Mouse (Mus musculus): ENCODE results near the gene C1qtnf7.

Gene C1qtnf7

DNA sequence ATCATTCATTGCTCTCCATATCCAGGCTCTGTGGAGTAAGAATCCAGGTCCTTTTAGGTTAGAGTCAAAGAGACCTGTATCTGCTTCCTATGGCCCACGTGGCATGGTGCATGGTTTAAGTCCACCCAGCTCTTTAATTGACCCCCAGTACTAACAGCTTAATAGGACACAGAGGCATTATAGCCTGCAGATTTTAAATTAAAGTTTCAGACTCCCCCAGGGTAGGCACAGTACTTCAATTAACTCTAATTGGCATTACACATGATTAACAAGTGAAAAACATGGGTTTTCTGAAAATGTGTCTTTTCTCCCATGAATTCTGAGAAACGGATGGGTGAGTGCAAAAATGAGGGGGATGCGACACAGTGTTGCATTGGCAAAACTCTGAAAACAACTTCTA, 92.7 kb downstream of the C1qtnf7 start:
- DNase-seq (ENCODE audit: low read depth, low spot score): no peak

DNA sequence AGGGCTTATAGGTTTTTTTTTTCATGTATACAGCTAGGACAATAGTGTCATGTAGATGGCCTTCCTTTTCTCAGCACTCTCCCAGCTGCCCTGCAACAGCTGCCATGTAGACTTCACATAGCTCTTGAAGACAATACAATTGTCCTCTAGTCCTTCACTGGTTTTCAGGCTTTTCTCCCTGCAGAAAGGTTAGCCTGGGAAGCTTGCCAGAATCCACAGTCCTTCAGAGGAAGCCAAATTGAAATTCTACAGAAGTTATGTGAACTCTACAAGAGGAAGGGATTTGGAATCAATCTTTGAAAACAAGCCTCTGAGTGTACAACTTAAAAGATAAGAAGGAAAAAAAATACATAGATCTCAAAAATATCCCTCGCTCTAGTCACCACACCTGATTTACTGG, 94.4 kb downstream of the C1qtnf7 start:
- no peak for DNase-seq (ENCODE audit: low read depth, low spot score)

DNA sequence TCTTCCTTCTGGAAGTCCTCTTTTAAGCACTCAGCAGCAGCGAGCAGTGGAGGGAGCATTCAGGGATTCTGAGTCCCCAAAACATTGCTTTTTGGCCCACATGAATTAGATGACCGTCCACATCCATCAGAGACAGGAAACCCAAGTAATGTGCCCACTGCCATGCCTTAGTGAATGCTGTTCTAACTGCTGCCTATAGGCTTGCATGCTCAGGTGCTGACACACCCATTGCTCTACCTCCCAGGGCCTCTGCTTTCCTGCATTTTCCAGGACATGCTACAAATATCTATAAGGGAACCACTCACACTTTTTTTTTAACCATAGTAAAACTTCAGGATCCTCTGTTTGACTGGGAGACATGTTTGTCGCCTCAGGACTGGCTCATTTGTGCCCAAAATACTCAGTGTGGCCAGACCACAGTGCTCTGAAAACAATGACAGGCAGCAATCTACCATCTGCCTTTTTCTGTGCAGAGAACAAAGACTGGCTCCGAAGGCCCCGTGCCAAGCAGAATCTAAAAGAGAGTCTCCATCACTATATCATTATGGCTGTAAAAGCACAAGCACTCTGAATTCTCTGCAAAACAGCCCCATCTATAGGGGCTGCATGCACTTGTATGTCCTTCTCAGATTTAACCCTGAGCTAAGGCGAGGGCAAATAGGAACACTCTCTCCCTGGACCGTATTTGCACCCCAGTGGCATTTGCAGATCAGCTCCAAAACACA, 106.4 kb downstream of the C1qtnf7 start:
- no peak for DNase-seq (ENCODE audit: low read depth, low spot score)

DNA sequence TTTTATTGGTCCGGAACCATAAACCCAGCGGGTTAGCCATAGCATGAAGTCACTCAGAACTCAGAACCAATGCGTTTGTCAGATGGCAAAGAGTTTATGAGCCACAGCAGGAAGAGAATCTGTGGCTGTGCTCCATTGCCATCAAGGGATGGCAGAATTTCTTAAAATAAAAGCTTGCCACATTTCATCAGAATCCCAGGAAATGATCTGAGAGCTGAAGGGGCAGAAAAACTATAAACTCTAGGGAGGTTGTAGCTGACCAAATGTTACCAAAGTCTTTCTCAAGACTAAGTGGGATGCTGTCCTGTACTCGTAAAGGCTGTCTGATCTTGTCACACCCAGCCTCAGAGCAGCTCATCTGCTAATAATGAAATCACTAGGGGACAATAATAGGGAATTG, 110.1 kb downstream of the C1qtnf7 start:
- no peak for DNase-seq (ENCODE audit: low read depth, low spot score)

DNA sequence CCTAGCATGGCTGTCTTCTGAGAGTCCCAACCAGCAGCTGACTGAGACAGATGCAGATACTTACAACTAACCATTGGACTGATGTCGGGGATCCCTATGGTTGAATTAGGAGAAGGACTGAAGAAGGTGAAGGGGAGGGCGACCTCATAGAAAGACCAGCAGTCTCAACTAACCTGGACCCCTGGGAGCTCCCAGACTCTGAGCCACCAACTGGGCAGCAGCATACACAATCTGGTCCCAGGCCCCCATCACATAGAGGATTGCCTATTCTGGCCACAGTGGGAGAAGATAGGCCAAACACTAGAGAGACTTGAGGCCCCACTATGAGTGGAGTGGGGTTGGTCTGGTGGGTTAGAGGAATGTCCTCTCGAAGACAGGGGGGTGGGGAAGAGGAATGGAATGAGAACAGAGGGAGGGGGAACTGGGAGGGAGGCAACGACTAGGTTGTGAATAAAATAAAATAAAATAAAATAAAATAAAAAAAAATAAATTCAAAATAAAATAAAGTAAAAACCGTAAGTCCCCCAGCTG, 118.8 kb downstream of the C1qtnf7 start:
- no peak for DNase-seq (ENCODE audit: low read depth, low spot score)

DNA sequence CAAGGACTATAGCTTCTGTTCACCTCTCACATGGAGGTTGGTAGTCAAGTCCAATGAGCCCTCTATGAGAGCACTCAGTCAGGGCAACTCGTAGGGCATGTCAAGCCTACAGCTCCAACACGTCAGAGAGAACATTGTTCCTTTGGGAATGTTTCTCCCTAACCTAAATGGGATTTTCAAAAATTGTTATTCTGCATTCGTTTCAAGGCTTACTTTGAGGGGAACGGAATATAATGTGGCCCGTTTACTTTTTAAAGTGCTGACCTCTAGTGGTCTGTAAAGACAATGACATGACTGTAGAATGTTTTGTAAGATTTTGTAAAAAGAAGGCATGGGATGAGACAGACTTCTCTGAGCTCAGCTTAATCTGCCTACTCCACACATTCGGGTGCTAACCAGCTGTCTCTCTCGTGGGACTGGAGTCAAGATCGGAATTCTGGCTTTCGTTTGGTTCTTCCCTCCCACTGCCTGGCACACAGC, 119.3 kb downstream of the C1qtnf7 start:
- peak; percentile 9 for DNase-seq (ENCODE audit: low read depth, low spot score)

DNA sequence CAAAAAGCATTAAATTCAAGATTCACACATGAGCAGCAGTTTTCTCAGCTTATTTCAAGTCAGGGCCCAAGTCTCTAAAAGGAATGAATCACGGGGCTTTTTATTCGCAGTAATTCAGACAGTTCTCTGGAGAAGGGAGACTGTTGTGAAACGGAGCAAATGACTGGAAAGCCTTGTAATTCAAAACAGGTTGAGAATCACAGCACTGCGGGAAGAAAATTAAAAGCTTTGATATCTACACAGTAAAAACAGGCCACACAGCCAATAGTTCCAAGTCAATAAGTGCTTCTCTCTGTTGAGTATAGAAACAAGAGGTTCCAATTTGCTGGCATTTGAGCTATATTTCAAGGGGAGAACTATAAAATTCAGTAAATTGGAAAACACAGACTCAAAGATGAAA, 129.7 kb downstream of the C1qtnf7 start:
- DNase-seq (ENCODE audit: low read depth, low spot score): no peak

DNA sequence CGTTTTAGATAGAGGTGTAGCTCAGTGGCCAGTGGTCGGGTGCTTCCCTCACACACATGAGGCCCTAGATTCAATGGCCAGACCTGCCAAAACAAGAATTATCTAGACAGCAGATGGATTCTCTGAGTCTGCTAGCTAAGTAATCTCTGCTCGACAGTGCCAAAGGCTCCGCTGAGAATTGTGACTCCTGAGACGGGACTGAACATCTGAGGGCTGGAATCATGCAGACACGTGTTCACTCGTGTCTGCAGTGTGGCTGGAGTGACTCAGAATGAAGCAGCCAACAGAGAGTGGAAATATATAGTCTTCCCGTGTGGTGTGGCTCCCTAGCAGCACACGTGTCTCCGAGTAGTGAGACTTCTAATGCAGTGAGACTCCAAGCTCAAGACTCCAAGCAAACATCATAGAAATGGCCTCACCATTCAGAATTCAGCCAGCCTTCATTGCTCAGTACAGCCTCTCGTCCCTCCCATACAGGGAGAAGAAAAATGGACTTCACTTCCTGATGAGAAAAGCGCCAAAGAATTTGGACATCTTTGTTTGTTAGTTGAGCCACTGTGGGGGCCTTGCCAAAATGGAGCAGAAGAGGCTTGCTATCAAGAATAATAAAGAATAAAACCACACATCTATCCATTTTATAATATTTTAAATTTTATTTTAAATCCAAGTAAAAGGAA, 131.9 kb downstream of the C1qtnf7 start:
- no peak for DNase-seq (ENCODE audit: low read depth, low spot score)

DNA sequence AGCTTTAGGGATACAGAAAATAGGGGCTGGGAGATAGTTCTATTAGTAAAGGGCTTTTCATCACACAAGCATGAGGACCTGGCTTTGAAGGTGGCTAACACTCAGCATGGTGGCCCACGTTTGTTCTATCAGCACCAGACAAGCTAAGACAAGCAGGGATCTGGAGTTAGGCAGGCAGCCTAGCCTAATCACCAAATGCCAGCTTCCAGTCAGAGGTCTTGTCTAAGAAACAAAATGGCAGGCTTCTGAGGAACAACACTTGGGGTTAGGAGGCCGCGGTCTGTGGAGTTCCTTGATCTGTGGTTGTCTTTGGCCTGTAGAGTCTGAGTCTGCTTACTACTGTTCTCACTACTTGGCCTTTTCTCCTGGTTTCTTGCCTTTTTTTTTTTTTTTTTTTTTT, 146.2 kb downstream of the C1qtnf7 start:
- DNase-seq (ENCODE audit: low read depth, low spot score): no peak

DNA sequence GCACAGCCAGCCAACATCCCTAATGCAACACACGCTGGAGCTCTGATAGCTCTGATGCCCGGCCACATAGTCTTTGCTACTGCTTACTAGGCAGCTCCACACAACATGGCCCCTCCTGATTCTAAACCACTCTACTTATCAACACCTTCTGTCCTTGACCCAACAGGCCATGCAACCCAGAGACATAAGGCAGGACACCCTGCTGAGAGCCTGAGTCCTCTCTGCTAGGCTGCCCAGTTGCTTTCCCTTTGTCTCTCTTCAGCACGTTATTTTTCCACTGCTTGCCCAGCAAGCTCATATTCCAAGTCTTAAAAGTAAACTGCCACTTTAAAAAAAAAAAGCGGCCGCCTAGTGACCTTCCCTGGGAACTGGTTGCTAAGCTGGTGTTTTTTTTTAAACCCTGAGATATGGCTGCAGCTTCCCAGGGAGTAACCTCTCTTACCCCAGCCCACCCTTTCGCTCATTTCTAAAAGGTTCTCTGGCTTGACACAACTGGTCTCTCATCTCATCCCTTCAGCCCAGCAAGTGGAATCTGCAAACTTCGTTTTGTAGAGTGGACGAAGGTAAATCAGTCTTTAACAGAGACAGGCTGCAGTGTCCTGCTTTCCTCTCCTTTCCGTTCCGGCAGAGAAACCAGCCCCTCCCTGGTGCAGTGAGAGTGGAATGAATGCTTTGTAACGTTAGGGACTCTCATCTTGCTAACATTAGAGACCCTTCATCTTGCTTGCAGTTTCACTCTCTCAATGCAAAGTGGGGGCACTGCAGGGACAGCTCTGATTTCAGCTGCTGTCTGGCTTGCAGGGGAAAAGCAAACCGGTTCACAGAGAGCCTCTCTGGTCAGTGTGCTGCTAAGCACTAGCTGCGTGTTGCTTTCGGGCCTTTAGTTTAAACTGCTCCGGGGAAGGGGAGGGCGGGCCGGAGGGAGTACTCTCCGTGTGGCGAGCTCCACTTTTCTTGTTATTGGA, 146.9 kb downstream of the C1qtnf7 start, which contains the start of gene Cc2d2a:
Gene Cc2d2a (plus strand): TSS at position 350 of the 965 bp plus-strand sequence.
- DNase-seq (ENCODE audit: low read depth, low spot score): no peak

DNA sequence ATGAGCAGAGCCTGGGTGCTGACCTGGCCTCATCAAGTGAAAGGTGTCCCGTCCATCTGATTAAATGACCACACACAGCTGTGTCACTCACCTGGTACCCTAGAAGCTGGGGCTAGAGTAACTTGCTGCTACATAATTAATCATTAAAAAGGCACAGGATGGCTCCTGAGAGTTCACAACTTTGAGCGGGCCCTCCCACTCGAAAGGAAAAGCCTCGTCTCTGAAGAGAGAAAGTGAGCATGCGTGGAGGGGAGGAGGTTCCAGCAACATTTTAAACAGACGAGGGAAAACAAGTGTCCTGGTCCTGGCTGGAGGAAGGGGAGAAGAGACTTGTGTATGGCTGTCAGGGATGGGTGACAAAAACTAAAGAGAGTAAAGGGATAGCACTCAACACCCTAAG, 148.2 kb downstream of the C1qtnf7 start:
- DNase-seq (ENCODE audit: low read depth, low spot score): no peak

DNA sequence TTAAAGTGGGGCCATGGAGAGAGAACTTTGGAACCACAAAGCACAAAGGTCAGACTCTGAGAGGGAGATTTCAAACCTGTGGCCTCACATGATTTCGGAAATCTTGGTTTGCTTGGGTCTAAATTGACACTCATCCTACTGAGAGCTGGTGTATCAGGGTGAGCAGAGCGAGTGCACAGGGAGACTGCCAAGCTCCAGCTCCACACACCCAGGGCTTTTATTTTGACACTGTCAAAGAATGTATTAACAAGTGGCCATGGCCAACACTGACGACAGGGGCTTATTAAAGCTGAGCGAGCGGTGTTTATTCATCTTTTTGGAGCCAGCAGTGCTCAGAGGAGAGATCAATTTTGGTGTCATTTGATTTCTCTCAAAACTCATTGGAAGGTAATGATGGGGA, 149.8 kb downstream of the C1qtnf7 start:
- no peak for DNase-seq (ENCODE audit: low read depth, low spot score)

All from CD4-positive, CD25-positive, alpha-beta regulatory T cell, adult 2 months (primary cell).